Mouse (Mus musculus): ENCODE measurements around the gene Slc35b4.

Slc35b4 gene

DNA sequence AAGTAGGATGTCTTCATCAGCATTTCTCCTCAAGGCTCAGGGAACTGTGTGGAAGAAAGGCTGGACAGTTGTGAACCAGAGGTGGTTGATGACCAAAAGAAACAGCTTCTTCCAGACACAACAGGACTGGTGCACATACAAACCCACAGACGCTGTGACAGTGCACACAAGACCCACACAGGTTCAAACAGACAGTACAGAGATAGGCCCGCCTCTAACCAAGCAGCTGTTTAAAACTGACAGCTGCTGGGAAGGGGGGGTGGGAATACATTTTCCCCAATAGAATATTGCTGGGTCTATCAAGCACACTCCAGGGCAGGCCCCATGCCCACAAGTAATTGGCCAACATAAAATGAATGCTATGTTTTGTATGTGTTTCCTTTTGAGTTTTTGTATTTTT is 52.5 kb downstream of the Slc35b4 start:
- no peak for DNase-seq (ENCODE audit: low spot score in 2 of 2)

DNA sequence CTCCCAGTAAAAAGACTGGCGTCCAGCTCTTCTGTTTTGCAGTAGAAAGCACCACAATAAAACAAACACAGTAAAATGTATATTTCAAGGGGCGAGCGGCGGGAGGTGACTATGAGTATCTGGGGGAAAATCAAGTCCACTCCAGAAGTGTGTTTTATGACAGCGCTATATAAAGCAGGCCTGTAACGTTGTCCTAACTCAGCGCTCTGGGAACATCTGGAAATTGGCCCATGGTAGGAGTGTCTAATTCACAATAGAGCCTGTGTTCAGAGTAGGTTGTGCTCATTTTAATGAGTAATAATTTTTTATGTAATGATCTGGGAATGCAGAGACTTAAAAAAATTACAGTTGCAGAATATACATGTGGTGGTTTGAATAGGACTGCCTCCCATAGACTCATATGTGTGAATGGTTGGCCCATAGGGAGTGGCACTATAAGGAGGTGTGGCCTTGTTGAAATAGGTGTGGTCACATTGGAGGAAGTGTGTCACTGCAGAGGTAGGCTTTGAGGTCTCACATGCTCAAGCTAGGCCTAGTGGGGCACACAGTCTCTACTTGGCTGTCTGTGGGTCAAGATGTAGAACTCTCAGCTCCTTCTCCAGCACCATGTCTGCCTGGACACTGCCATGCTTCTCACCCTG is 60.0 kb downstream of the Slc35b4 start:
- no peak for DNase-seq (ENCODE audit: low spot score in 2 of 2)

DNA sequence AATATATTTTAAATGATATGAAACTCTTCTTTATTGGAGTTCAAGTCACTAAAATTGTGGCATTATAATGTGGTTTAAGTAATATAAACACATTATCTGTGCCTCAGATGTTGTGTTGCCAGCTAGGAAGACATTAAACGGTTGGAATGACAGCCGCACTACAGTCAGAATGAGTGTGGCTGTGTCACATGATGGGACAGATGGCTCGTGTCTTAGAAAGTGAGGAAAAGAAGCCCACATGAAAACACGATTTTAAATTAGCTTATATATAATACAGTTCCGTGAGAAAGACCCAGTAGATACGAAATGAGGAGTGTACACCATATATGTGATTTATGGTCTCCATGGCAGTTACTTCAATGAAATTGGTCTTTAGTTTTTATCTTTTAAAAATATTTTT is 65.5 kb downstream of the Slc35b4 start:
- no peak for DNase-seq (ENCODE audit: low spot score in 2 of 2)

DNA sequence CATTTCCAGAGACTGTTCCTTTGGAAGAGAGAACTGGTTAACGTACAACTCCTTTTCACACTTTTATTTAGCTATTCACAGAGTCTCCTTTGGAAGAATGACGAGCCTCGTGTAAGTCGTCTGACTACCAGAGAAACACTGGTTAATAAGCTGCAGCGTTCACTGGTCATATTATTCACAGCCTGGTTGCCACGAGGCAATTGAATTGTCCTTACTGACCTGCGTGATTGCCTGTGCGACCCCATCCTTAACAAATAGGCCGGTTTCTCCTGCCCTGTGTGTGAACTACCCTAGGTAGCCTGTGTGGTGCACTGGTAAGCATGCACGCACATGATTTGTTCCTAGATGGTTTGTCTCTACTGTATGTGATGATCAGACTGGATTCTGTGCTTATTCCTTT is 66.3 kb downstream of the Slc35b4 start:
- no peak for DNase-seq (ENCODE audit: low spot score in 2 of 2)
